Mouse (Mus musculus) C2C12 (cell line): Measurements from ENCODE around the gene Capns1.

ENCODE experiments used
- CTCF ChIP-seq: IDR thresholded peaks from one replicate; pipeline ENCODE4 v1.5.1; 2011; ENCODE audit not compliant: control insufficient read depth, insufficient read depth, insufficient read length
- FOSL1 ChIP-seq: IDR thresholded peaks from one replicate; pipeline ENCODE4 v1.8.0; 2011; ENCODE audit warnings: mild to moderate bottlenecking, low read length; ENCODE audit not compliant: poor library complexity, insufficient read depth, severe bottlenecking

- TF ChIP-seq CTCF (peak; percentile 70), FOSL1 (no peak)
These were observed at the start of gene Capns1 for GRCm38 (mm10) chr7:30198481-30198971.
